Comparison of ENCODE assay signal across 22 mouse cellular contexts in the genomic region with DNA sequence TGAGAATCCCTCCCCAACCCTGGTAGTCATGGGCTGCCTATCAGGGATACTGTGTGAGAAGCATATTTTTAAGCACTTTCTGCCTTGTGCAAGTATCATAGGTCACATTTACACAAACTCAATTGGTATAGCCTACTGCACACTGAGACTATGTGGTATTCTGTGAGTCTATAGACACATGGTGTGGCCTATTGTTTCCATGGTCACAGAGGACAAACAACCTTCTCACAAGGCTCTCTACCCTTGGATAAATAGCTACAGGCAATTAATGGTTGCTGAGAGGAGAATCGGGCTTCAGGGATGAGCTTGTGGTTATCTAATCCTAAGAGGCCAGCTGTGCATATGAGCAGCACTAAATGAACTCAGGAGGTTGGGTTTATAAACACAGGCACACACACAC.
"Had no signal": no experiment of that assay in that cellular context is flagged by ENCODE, and none has a peak within 500 bp of the region (broad histone marks: within the 10 kb centered on the region; RNA-seq: fewer than 3 reads in every experiment).

No protein-coding gene starts in this region.

- ATAC-seq: midbrain, embryonic 13.5 days; midbrain, embryonic 16.5 days had no signal

- H3K9me3 ChIP-seq: limb, embryonic 12.5 days; limb, embryonic 15.5 days; liver, embryonic 13.5 days; lung, embryonic 15.5 days; midbrain, embryonic 10.5 days; midbrain, embryonic 13.5 days; neural tube, embryonic 13.5 days had no signal

- H3K27ac ChIP-seq: limb, embryonic 12.5 days; limb, embryonic 15.5 days; liver, embryonic 13.5 days; lung, embryonic 15.5 days; midbrain, embryonic 10.5 days; midbrain, embryonic 13.5 days; neural tube, embryonic 13.5 days had no signal

- H3K27me3 ChIP-seq: limb, embryonic 12.5 days; limb, embryonic 15.5 days; liver, embryonic 13.5 days; lung, embryonic 15.5 days; megakaryocyte, embryonic 14.5 days; neural tube, embryonic 13.5 days had no signal

- H3K4me2 ChIP-seq: limb, embryonic 12.5 days; limb, embryonic 15.5 days; liver, embryonic 13.5 days; lung, embryonic 15.5 days; midbrain, embryonic 13.5 days; neural tube, embryonic 13.5 days had no signal

- H3K9ac ChIP-seq: limb, embryonic 12.5 days; limb, embryonic 15.5 days; liver, embryonic 13.5 days; lung, embryonic 15.5 days; midbrain, embryonic 13.5 days; neural tube, embryonic 13.5 days had no signal

- H3K4me1 ChIP-seq: limb, embryonic 15.5 days; megakaryocyte, embryonic 14.5 days; midbrain, embryonic 13.5 days; neural tube, embryonic 13.5 days had no signal

- H3K36me3 ChIP-seq: limb, embryonic 12.5 days; limb, embryonic 15.5 days; liver, embryonic 13.5 days; lung, embryonic 15.5 days; midbrain, embryonic 10.5 days; midbrain, embryonic 13.5 days; neural tube, embryonic 13.5 days had no signal

- DNase-seq: kidney, adult 11 months; kidney, adult 8-10 months; kidney, postnatal 14 days; kidney, postnatal 4 days; left cerebral cortex, postnatal 4 days; liver, embryonic 13.5 days; lung, adult 18-20 months; lung, postnatal 10 days; lung, postnatal 36 days; right cerebral cortex, adult 18-20 months; right cerebral cortex, postnatal 14 days; right cerebral cortex, postnatal 4 days; thymus, postnatal 25 days had no signal

- H3K4me3 ChIP-seq: limb, embryonic 12.5 days; limb, embryonic 15.5 days; liver, embryonic 13.5 days; lung, embryonic 15.5 days; megakaryocyte, embryonic 14.5 days; midbrain, embryonic 10.5 days; midbrain, embryonic 13.5 days; myocyte; neural tube, embryonic 13.5 days had no signal
